Mouse (Mus musculus): ENCODE measurements around the gene Zfp281. TPM values are rescaled to one million over a fixed set of nuclear protein-coding genes. Genes with fewer than 3 reads are reported as not detected.

Gene Zfp281
- polyA plus RNA-seq, 1 experiment, result 4.0 TPM

- H3K36me3 ChIP-seq (ENCODE audit: control insufficient read depth, insufficient read depth), result no peaks in the 10 kb centered on the region
- H3K4me2 ChIP-seq (ENCODE audit: low read depth), result no peak overlapping the region
- TF ChIP-seq TCF3 (IDR thresholded peaks at IDR 0.05; ENCODE audit: insufficient read length, low read depth) (no peak), USF1 (IDR thresholded peaks at IDR 0.05; ENCODE audit: low read depth) (no peak), REST (IDR thresholded peaks at IDR 0.05; ENCODE audit: insufficient read depth, insufficient read length) (no peak), POLR2A (IDR thresholded peaks at IDR 0.05; ENCODE audit: insufficient read length, low read depth) (no peak), E2F4 (IDR thresholded peaks at IDR 0.05; ENCODE audit: insufficient read depth) (no peak), CEBPB (IDR thresholded peaks at IDR 0.05; ENCODE audit: insufficient read depth, poor library complexity, severe bottlenecking) (no peak)
- no peak overlapping the region for H3K4me3 ChIP-seq
- H3K27me3 ChIP-seq (ENCODE audit: control insufficient read depth, insufficient read depth, insufficient read length), result no peaks in the 10 kb centered on the region
- H3K79me2 ChIP-seq (ENCODE audit: control insufficient read depth, insufficient read depth), result no peaks in the 10 kb centered on the region
- no peak overlapping the region for H3ac ChIP-seq (ENCODE audit: control insufficient read depth, insufficient read length)
These were observed 53.2 kb downstream of the Zfp281 start for GRCm38 (mm10) chr1:136677847-136678325.

DNA sequence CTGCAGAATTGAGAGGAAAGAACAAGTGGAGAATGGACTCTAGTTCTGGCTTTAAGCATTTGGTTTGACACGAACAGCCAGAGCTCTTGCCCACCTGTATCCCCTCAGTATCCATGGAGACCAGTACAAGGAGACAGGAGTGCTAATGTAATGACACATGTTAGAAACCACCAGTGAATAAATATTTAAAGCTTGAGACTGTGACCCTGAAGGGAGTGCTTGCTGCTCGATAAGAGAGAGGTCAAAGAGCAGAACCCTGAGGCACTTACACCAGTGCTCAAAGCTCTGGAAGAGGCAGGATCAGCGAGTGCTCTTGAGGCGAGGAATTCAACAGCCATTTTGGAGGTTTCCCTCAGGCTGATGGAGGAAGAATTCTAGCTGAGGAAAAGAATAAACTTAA lies 54.1 kb downstream of the Zfp281 start:
- Histone ChIP-seq H3ac (ENCODE audit: control insufficient read depth, insufficient read length) (no peak overlapping the region), H3K4me2 (ENCODE audit: low read depth) (no peak overlapping the region), H3K27me3 (ENCODE audit: control insufficient read depth, insufficient read depth, insufficient read length) (no peaks in the 10 kb centered on the region), H3K4me3 (no peak overlapping the region), H3K36me3 (ENCODE audit: control insufficient read depth, insufficient read depth) (no peaks in the 10 kb centered on the region), H3K79me2 (ENCODE audit: control insufficient read depth, insufficient read depth) (no peaks in the 10 kb centered on the region)
- TF ChIP-seq POLR2AphosphoS2 (IDR thresholded peaks at IDR 0.05; ENCODE audit: insufficient read length, low read depth) (no peak), SRF (IDR thresholded peaks at IDR 0.05; ENCODE audit: control insufficient read depth, insufficient read length, low read depth) (no peak), TCF12 (IDR thresholded peaks at IDR 0.05; ENCODE audit: insufficient read depth, poor library complexity, severe bottlenecking) (no peak)

Other genes with a start within 250 kb of the Zfp281 start
- gene Ddx59, start 209.6 kb upstream of the Zfp281 start, polyA plus RNA-seq (2012; fragmentation: generic; extraction: Trizol), result 8.0 TPM
- gene Kif14, start 158.6 kb upstream of the Zfp281 start, polyA plus RNA-seq (2012; fragmentation: generic; extraction: Trizol), result 1.9 TPM

All from myocyte (in vitro differentiated cells).